Mouse (Mus musculus) erythroblast, embryonic 14.5 days (primary cell): ENCODE measurements around the gene Duoxa1.

Experiments used
- GATA1 ChIP-seq: IDR thresholded peaks from 2 replicates; pipeline ENCODE4 v1.6.1; 2012; ENCODE audit warnings: low read length, inconsistent platforms, mixed read lengths
- TAL1 ChIP-seq: IDR thresholded peaks from 3 replicates; pipeline ENCODE4 v1.6.1; 2012; ENCODE audit warnings: low read length, inconsistent platforms, mixed read lengths

GRCm38 (mm10) chr2:122361181-122361580 lies 47.7 kb upstream of the Duoxa1 start:
- TF ChIP-seq GATA1 = no peak
- TF ChIP-seq TAL1 = no peak
